Mouse (Mus musculus): ENCODE results near the gene Boc.

DNA sequence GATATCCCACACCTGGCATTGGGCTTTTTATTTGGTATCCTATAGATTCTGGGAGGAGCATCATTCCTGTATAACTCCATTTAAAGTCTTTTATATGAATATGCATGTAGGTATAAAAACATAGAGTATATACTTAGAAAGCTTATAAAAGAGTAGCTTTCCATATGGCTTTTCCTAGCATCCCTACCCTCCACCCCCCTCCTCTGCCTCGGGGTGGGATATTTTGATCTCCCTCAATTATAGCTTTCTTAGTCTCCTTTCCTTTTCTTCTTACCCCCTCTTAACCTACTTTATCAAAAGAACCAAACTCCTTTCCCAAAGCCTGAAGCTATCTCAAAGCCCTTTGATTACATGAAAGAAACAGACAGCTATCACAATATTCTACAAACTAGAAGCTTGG lies 47.9 kb upstream of the Boc start:
- no peak for TF ChIP-seq POLR2A (IDR thresholded peaks at IDR 0.05; ENCODE audit: extremely low read depth, insufficient read depth, low read length)
- TF ChIP-seq CTCF (IDR thresholded peaks at IDR 0.05; ENCODE audit: extremely low read depth, insufficient read depth, low read length): no peak
